Mouse (Mus musculus): ENCODE measurements around the gene Sdk2. TPM values are rescaled to one million over a fixed set of nuclear protein-coding genes. Genes with fewer than 3 reads are reported as not detected.

Gene Sdk2
- total and polyA plus RNA-seq, 3 experiments = 0.13 TPM; not detected in 2

DNA sequence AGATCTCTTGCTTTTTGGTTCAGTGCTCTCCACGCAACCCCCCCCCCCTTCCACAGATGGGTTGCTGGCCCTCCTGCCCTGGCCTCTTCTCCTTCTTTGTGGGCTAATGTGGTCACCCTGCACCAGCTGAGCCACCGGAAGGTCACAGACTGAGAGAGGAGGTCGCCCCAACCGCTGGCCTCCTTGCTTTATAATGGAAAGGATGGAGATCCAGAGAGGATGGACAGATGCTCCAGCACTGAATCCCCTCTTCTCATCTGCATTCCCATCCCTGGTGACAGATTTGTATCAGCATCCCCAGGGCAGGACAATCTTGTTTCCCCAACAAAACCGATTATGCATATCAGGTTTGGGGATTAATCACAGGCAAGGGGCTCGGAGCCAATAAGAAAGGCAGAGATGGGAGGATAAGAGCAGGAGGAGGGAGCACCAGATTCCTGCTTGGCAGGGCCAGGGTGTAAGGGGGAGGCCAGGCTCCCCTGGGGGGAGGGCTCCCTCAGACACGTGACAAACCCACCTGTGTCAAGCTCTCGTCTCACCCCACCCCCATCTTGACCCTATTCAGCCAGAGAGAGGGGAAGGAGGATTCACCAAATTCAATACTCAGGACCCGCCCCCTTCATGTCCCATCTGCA, 124.6 kb downstream of the Sdk2 start:
- no peak overlapping the region for H3K4me3 ChIP-seq (ENCODE audit: control insufficient read depth in 1 of 2, insufficient read depth in 1 of 2, low read depth in 2 of 2, low read length in 2 of 2)
- no peak for TF ChIP-seq POLR2AphosphoS5 (IDR thresholded peaks at IDR 0.05; ENCODE audit: borderline replicate concordance, low read depth, low read length)
- no peak for TF ChIP-seq JUND (IDR thresholded peaks at IDR 0.05; ENCODE audit: low read depth, low read length)
- no peak for TF ChIP-seq GABPA (IDR thresholded peaks at IDR 0.05; ENCODE audit: low read depth, low read length)
- TF ChIP-seq TBP (IDR thresholded peaks at IDR 0.05; ENCODE audit: low read depth, low read length) = no peak
- TF ChIP-seq BHLHE40 (IDR thresholded peaks at IDR 0.05; ENCODE audit: borderline replicate concordance, low read depth, low read length) = no peak
- no peak for TF ChIP-seq ZMIZ1 (IDR thresholded peaks at IDR 0.05; ENCODE audit: low read depth, low read length)
- TF ChIP-seq MEF2A (IDR thresholded peaks at IDR 0.05; ENCODE audit: extremely low read depth, insufficient replicate concordance, low read depth, low read length, poor library complexity, severe bottlenecking) = no peak
- TF ChIP-seq MAX (IDR thresholded peaks at IDR 0.05; ENCODE audit: low read length) = no peak
- TF ChIP-seq ZC3H11A (IDR thresholded peaks at IDR 0.05; ENCODE audit: low read depth, low read length) = no peak
- no peak for TF ChIP-seq POLR2AphosphoS2 (IDR thresholded peaks at IDR 0.05; ENCODE audit: low read length)
- TF ChIP-seq USF2 (IDR thresholded peaks at IDR 0.05; ENCODE audit: borderline replicate concordance in 1 of 2, insufficient read depth in 1 of 2, low read depth in 1 of 2, low read length in 2 of 2) = no peak
- no peak for TF ChIP-seq CTCF (IDR thresholded peaks at IDR 0.05 in 2 of 3, conservative IDR thresholded peaks at IDR 0.05 in 1 of 3; ENCODE audit: control insufficient read depth in 1 of 3, insufficient read depth in 1 of 3, low read depth in 2 of 3, low read length in 3 of 3, poor library complexity in 1 of 3, severe bottlenecking in 1 of 3)
- TF ChIP-seq MXI1 (IDR thresholded peaks at IDR 0.05; ENCODE audit: low read depth, low read length) = no peak
- no peak for TF ChIP-seq EP300 (IDR thresholded peaks at IDR 0.05; ENCODE audit: low read depth in 1 of 2, low read length in 2 of 2)
- TF ChIP-seq HCFC1 (IDR thresholded peaks at IDR 0.05; ENCODE audit: low read depth, low read length) = no peak
- no peak overlapping the region for H3K9ac ChIP-seq (ENCODE audit: control insufficient read depth, low read depth, low read length, poor library complexity, severe bottlenecking)
- H3K27ac ChIP-seq (ENCODE audit: control insufficient read depth, low read depth, low read length) = no peak overlapping the region
- H3K36me3 ChIP-seq (ENCODE audit: control insufficient read depth in 1 of 2, insufficient read depth in 2 of 2, low read length in 2 of 2) = no peaks in the 10 kb centered on the region
- H3K4me1 ChIP-seq (ENCODE audit: control insufficient read depth in 1 of 2, insufficient read depth in 2 of 2, low read length in 2 of 2) = no peaks in the 10 kb centered on the region
- no peaks in the 10 kb centered on the region for H3K9me3 ChIP-seq (replicated peaks; ENCODE audit: insufficient read depth, low read length)
- H3K79me2 ChIP-seq (ENCODE audit: control insufficient read depth, insufficient read depth, low read length, poor library complexity) = no peaks in the 10 kb centered on the region
- DNase-seq (ENCODE audit: low read depth, low spot score) = no peak
- H3K27me3 ChIP-seq (ENCODE audit: control insufficient read depth in 1 of 2, insufficient read depth in 2 of 2, low read length in 2 of 2) = no peaks in the 10 kb centered on the region

DNA sequence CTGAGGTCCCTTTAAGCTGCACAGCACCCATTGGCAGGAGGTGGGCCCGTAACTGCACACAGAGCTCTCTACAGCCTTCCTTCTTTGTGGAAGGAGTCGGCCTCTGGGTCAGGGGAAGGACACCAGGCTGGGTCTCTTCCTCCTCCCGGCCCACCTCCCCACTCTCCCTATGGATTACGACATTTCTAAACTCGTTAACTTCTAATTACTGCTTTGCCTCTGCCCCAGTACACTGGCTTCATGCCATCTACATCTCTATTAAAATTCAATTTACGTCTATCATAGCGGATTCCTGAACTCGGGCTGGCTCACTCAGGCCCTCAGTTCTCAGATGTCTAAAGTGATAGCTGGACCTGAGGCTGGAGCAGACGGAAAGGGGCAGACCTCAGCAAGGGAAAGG, 133.2 kb downstream of the Sdk2 start:
- H3K27ac ChIP-seq (ENCODE audit: control insufficient read depth, low read depth, low read length) = no peak overlapping the region
- TF ChIP-seq HCFC1 (IDR thresholded peaks at IDR 0.05; ENCODE audit: low read depth, low read length) = no peak
- no peak for TF ChIP-seq USF1 (IDR thresholded peaks at IDR 0.05; ENCODE audit: low read depth, low read length)
- TF ChIP-seq SIN3A (IDR thresholded peaks at IDR 0.05; ENCODE audit: low read length) = no peak
- TF ChIP-seq RCOR1 (IDR thresholded peaks at IDR 0.05; ENCODE audit: low read depth, low read length) = no peak
- TF ChIP-seq RAD21 (IDR thresholded peaks at IDR 0.05; ENCODE audit: low read depth, low read length) = no peak
- no peak for TF ChIP-seq NELFE (IDR thresholded peaks at IDR 0.05; ENCODE audit: low read depth, low read length)
- no peak for TF ChIP-seq MAX (IDR thresholded peaks at IDR 0.05; ENCODE audit: low read length)
- TF ChIP-seq EP300 (IDR thresholded peaks at IDR 0.05; ENCODE audit: low read depth in 1 of 2, low read length in 2 of 2) = no peak
- TF ChIP-seq CTCF (IDR thresholded peaks at IDR 0.05 in 2 of 3, conservative IDR thresholded peaks at IDR 0.05 in 1 of 3; ENCODE audit: control insufficient read depth in 1 of 3, insufficient read depth in 1 of 3, low read depth in 2 of 3, low read length in 3 of 3, poor library complexity in 1 of 3, severe bottlenecking in 1 of 3) = no peak
- no peak for TF ChIP-seq SMC3 (IDR thresholded peaks at IDR 0.05; ENCODE audit: low read depth, low read length)
- no peak for TF ChIP-seq NRF1 (IDR thresholded peaks at IDR 0.05; ENCODE audit: insufficient read depth, low read depth, low read length, poor library complexity, severe bottlenecking)
- no peaks in the 10 kb centered on the region for H3K9me3 ChIP-seq (replicated peaks; ENCODE audit: insufficient read depth, low read length)
- no peaks in the 10 kb centered on the region for H3K79me2 ChIP-seq (ENCODE audit: control insufficient read depth, insufficient read depth, low read length, poor library complexity)
- H3K36me3 ChIP-seq (ENCODE audit: control insufficient read depth in 1 of 2, insufficient read depth in 2 of 2, low read length in 2 of 2) = no peaks in the 10 kb centered on the region
- H3K4me1 ChIP-seq (ENCODE audit: control insufficient read depth in 1 of 2, insufficient read depth in 2 of 2, low read length in 2 of 2) = no peaks in the 10 kb centered on the region
- H3K27me3 ChIP-seq (ENCODE audit: control insufficient read depth in 1 of 2, insufficient read depth in 2 of 2, low read length in 2 of 2) = no peaks in the 10 kb centered on the region
- no peak overlapping the region for H3K4me3 ChIP-seq (ENCODE audit: control insufficient read depth in 1 of 2, insufficient read depth in 1 of 2, low read depth in 2 of 2, low read length in 2 of 2)
- H3K9ac ChIP-seq (ENCODE audit: control insufficient read depth, low read depth, low read length, poor library complexity, severe bottlenecking) = no peak overlapping the region
- no peak for DNase-seq (ENCODE audit: low read depth, low spot score)
